Mouse (Mus musculus) CH12.LX (cell line): ENCODE measurements at regions not wholly inside any gene's neighbourhood (a gene's known extent, or its start where the extent isn't known, plus 50 kb on each side); places are given as distances from the start of the nearest gene placed in this dataset.

Experiments used
- CTCF ChIP-seq, 2 experiments: IDR thresholded peaks in 1 of 2; conservative IDR thresholded peaks in 1 of 2; 2 replicates each; pipeline ENCODE4 v1.5.1; 2011 to 2012; ENCODE audit warnings: low read depth in 2 of 2, low read length in 2 of 2, improper control_type of control experiment in 1 of 2, inconsistent platforms in 1 of 2, mild to moderate bottlenecking in 1 of 2, moderate library complexity in 1 of 2
- JUN ChIP-seq: IDR thresholded peaks from 2 replicates; pipeline ENCODE4 v1.6.1; 2011; ENCODE audit warnings: low read depth, mild to moderate bottlenecking, low read length, improper control_type of control experiment, moderate library complexity; ENCODE audit not compliant: insufficient read depth
- MYC ChIP-seq: IDR thresholded peaks from 2 replicates; pipeline ENCODE4 v1.6.1; 2011; ENCODE audit warnings: low read depth, mild to moderate bottlenecking, improper control_type of control experiment, low read length
- NELFE ChIP-seq: IDR thresholded peaks from 2 replicates; pipeline ENCODE4 v1.6.1; 2011; ENCODE audit warnings: low read depth, low read length, improper control_type of control experiment
- POLR2A ChIP-seq: IDR thresholded peaks from 2 replicates; pipeline ENCODE4 v1.6.1; 2011; ENCODE audit warnings: low read depth, mild to moderate bottlenecking, improper control_type of control experiment, low read length
- TBP ChIP-seq: conservative IDR thresholded peaks from 2 replicates; pipeline ENCODE4 v1.6.1; 2011; ENCODE audit warnings: low read depth, low read length, improper control_type of control experiment
- UBTF ChIP-seq: IDR thresholded peaks from 2 replicates; pipeline ENCODE4 v1.6.1; 2012; ENCODE audit warnings: low read depth, mild to moderate bottlenecking, inconsistent platforms, low read length, improper control_type of control experiment, moderate library complexity
- USF1 ChIP-seq: IDR thresholded peaks from 2 replicates; pipeline ENCODE4 v1.6.1; 2014; ENCODE audit warnings: low read depth, mild to moderate bottlenecking, inconsistent platforms, low read length, improper control_type of control experiment

GRCm38 (mm10) chr1:47278321-47279020 lies 385.8 kb upstream of the Slc39a10 start:
- no peak for TF ChIP-seq POLR2A
- no peak for TF ChIP-seq UBTF
- no peak for TF ChIP-seq TBP
- TF ChIP-seq MYC: no peak
- TF ChIP-seq CTCF (conservative IDR thresholded peaks at IDR 0.05 in 1 of 2, IDR thresholded peaks at IDR 0.05 in 1 of 2; ENCODE audit: low read depth in 2 of 2, low read length in 2 of 2): no peak
- TF ChIP-seq USF1: no peak
- TF ChIP-seq JUN: no peak
- TF ChIP-seq NELFE: no peak
